In the genomic region with DNA sequence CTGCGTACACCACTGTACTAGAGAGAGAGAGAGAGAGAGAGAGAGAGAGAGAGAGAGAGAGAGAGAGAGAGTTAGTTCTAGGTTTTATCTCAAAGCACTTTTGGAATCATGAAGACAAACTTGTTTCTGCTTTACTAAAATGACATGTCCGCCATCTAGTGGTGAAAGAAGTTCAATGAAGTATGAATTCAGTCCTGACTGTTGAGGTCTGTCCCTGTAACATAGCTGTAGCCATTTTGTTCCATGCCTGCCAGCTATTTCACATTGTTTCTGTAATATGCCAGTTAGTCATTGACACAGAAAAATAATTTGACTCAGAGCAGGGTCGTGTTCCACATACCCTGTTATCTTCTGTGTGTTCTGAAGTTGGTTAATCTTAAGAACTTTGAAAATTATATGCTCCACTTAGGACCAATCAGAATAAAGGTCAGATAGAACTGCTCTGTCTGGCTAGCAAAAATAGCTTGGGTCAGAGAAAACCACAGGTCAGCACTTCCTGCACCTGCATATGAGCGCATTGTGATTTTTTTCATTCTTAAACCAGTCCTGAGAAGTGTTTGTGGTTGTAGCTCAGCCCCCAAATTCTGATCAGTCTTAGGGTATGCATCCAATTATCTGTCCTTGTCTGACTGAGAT, we compare ENCODE assay signal across 8 mouse cellular contexts. TPM values are rescaled to one million over a fixed set of nuclear protein-coding genes. Genes with fewer than 3 reads are reported as not detected.
DNase-seq lines count a peak whose midpoint lies in the region; ATAC-seq and TF ChIP-seq lines count a peak whose summit lies in the region.

No protein-coding gene starts in this region.

- H3K27me3 ChIP-seq in embryonic facial prominence, embryonic 14.5 days (replicated peaks; ENCODE audit: control insufficient read depth, insufficient read depth, low read length) = no peaks in the 10 kb centered on the region
- no peaks in the 10 kb centered on the region for H3K27me3 ChIP-seq in stomach, embryonic 16.5 days (ENCODE audit: control insufficient read depth, insufficient read depth, low read length)

- TF ChIP-seq CTCF in bone marrow, adult 2 months (IDR thresholded peaks at IDR 0.05; ENCODE audit: control insufficient read depth, insufficient read depth, low read length) = peak; percentile 33; the same call in 1 of the 2 replicates

- H3K4me2 ChIP-seq in embryonic facial prominence, embryonic 14.5 days (ENCODE audit: low read depth, low read length) = peak overlapping the region; percentile 79
- H3K4me2 ChIP-seq in stomach, embryonic 16.5 days (ENCODE audit: low read depth, low read length) = peak overlapping the region; percentile 88

- intact Hi-C loops in heart, postnatal 25 days (cut with DNase I) = loop anchor here (1.0 to 10.0 kb wide), 2 partner anchors 32 to 590 kb away; a partner anchor contains a TSS

- H3K27ac ChIP-seq in bone marrow, adult 2 months (ENCODE audit: control insufficient read depth, insufficient read depth, low read depth, low read length, poor library complexity) = no peak overlapping the region; the same call in 1 of the 2 replicates
- H3K27ac ChIP-seq in embryonic facial prominence, embryonic 14.5 days (replicated peaks; ENCODE audit: low read depth, low read length) = peak overlapping the region; percentile 62
- H3K27ac ChIP-seq in stomach, embryonic 16.5 days (ENCODE audit: low read length) = peak overlapping the region; percentile 71; the same call in 1 of the 2 replicates

- DNase-seq in heart, adult 11 months = peak; percentile 94
- no peak for DNase-seq in heart, postnatal 25 days (ENCODE audit: low spot score)
- DNase-seq in embryonic facial prominence, embryonic 14.5 days (ENCODE audit: low spot score) = peak; percentile 95
- peak; percentile 75 for DNase-seq in layer of hippocampus, adult 9-11 months

- ATAC-seq in embryonic facial prominence, embryonic 14.5 days (ENCODE audit: low read depth) = peak; percentile 38; the same call in 1 of the 2 replicates
- peak; percentile 40 to 58; a peak in 3 of 4 replicates for ATAC-seq in hematopoietic stem cell, adult 5-6 weeks (replicated peaks in 1 of 2; ENCODE audit: insufficient read depth in 1 of 2, low FRiP score in 2 of 2, low TSS enrichment in 1 of 2, low read depth in 1 of 2, poor library complexity in 2 of 2, severe bottlenecking in 2 of 2)
- ATAC-seq in megakaryocyte progenitor cell, adult 5-6 weeks (replicated peaks; ENCODE audit: poor library complexity) = peak; percentile 52
- ATAC-seq in stomach, embryonic 16.5 days (ENCODE audit: insufficient read depth, low FRiP score) = peak; percentile 20; the same call in 1 of the 2 replicates

- no peak overlapping the region for H3K4me3 ChIP-seq in bone marrow, adult 2 months (replicated peaks; ENCODE audit: control insufficient read depth, low read depth, low read length)
- peak overlapping the region; percentile 55; the same call in 1 of the 2 replicates for H3K4me3 ChIP-seq in embryonic facial prominence, embryonic 14.5 days (ENCODE audit: low read depth, low read length)
- H3K4me3 ChIP-seq in stomach, embryonic 16.5 days (replicated peaks; ENCODE audit: low read length) = no peak overlapping the region

- no peaks in the 10 kb centered on the region for H3K9me3 ChIP-seq in embryonic facial prominence, embryonic 14.5 days (ENCODE audit: control insufficient read depth, low read length)
- no peaks in the 10 kb centered on the region for H3K9me3 ChIP-seq in stomach, embryonic 16.5 days (replicated peaks; ENCODE audit: control insufficient read depth, low read length)

- no peak overlapping the region for H3K9ac ChIP-seq in embryonic facial prominence, embryonic 14.5 days (ENCODE audit: low read depth, low read length)
- H3K9ac ChIP-seq in stomach, embryonic 16.5 days (ENCODE audit: low read length) = no peak overlapping the region; the same call in 1 of the 2 replicates

- no peaks in the 10 kb centered on the region for H3K36me3 ChIP-seq in embryonic facial prominence, embryonic 14.5 days (ENCODE audit: control insufficient read depth, insufficient read depth, low read length)
- no peaks in the 10 kb centered on the region for H3K36me3 ChIP-seq in stomach, embryonic 16.5 days (ENCODE audit: control insufficient read depth, insufficient read depth, low read length)

- no peak for TF ChIP-seq POLR2A in bone marrow, adult 2 months (IDR thresholded peaks at IDR 0.05; ENCODE audit: borderline replicate concordance, control insufficient read depth, low read depth, low read length)

- under 1% methylated on average over 4 of the region's 4 CpGs for WGBS in bone marrow, adult 2 months
- 9% methylated on average over 4 of the region's 4 CpGs for WGBS in embryonic facial prominence, embryonic 14.5 days
- WGBS in stomach, embryonic 16.5 days = 14% methylated on average over 4 of the region's 4 CpGs

- H3K4me1 ChIP-seq in bone marrow, adult 2 months (ENCODE audit: control insufficient read depth, insufficient read depth, low read length) = no peaks in the 10 kb centered on the region; the same call in 1 of the 2 replicates
- peaks cover 7% of the 10 kb centered on the region for H3K4me1 ChIP-seq in embryonic facial prominence, embryonic 14.5 days (ENCODE audit: control insufficient read depth, insufficient read depth, low read length)
- peaks cover 13% of the 10 kb centered on the region for H3K4me1 ChIP-seq in stomach, embryonic 16.5 days (ENCODE audit: control insufficient read depth, insufficient read depth, low read length)

RNA-seq across cellular contexts. Expression of a gene that starts 0.8 kb away (rescaled TPM):
- 1 to 10 TPM; 4.6 to 4.7 TPM for total RNA-seq in heart, postnatal 25 days (2021)
- 3.3 and 4.0 TPM in 2 replicates for polyA plus RNA-seq in bone marrow, adult 2 months (2011; ENCODE audit: insufficient read depth, insufficient read length, low replicate concordance, missing spikeins)
- polyA plus RNA-seq in embryonic facial prominence, embryonic 14.5 days (2014; fragmentation: Nextera tagmentation; extraction: Ambion mirVana) = 3.1 and 4.0 TPM in 2 replicates
- total RNA-seq in hematopoietic stem cell, adult 5-6 weeks (2017) = 37.0 and 59.6 TPM in 2 replicates
- total RNA-seq in megakaryocyte progenitor cell, adult 5-6 weeks (2015) = 32.2 and 33.6 TPM in 2 replicates
- total RNA-seq in megakaryocyte progenitor cell, adult 5-6 weeks (2017) = 25.4 and 42.3 TPM in 2 replicates
- polyA plus RNA-seq in stomach, embryonic 16.5 days (2015; fragmentation: Nextera tagmentation; extraction: Ambion mirVana) = 5.8 and 6.6 TPM in 2 replicates

RNA-seq across cellular contexts. Expression of a gene that starts 32.2 kb away (rescaled TPM):
- total RNA-seq in heart, postnatal 25 days (2021) = 1 to 10 TPM; 3.2 TPM
- 1.7 and 2.6 TPM in 2 replicates for polyA plus RNA-seq in bone marrow, adult 2 months (2011; ENCODE audit: insufficient read depth, insufficient read length, low replicate concordance, missing spikeins)
- polyA plus RNA-seq in embryonic facial prominence, embryonic 14.5 days (2014; fragmentation: Nextera tagmentation; extraction: Ambion mirVana) = 23.1 and 24.6 TPM in 2 replicates
- 2.0 and 3.5 TPM in 2 replicates for total RNA-seq in hematopoietic stem cell, adult 5-6 weeks (2017)
- 4.3 TPM in 2 replicates for total RNA-seq in megakaryocyte progenitor cell, adult 5-6 weeks (2015)
- total RNA-seq in megakaryocyte progenitor cell, adult 5-6 weeks (2017) = 2.0 and 3.3 TPM in 2 replicates
- 19.0 and 21.3 TPM in 2 replicates for polyA plus RNA-seq in stomach, embryonic 16.5 days (2015; fragmentation: Nextera tagmentation; extraction: Ambion mirVana)

RNA-seq across cellular contexts. Expression of a gene that starts 45.8 kb away (rescaled TPM):
- total RNA-seq in heart, postnatal 25 days (2021) = 1 to 10 TPM; 2.3 to 2.4 TPM
- 2.7 and 6.8 TPM in 2 replicates for polyA plus RNA-seq in bone marrow, adult 2 months (2011; ENCODE audit: insufficient read depth, insufficient read length, low replicate concordance, missing spikeins)
- 7.3 and 10.4 TPM in 2 replicates for polyA plus RNA-seq in embryonic facial prominence, embryonic 14.5 days (2014; fragmentation: Nextera tagmentation; extraction: Ambion mirVana)
- total RNA-seq in hematopoietic stem cell, adult 5-6 weeks (2017) = 19.3 and 19.5 TPM in 2 replicates
- 14.5 and 18.7 TPM in 2 replicates for total RNA-seq in megakaryocyte progenitor cell, adult 5-6 weeks (2015)
- total RNA-seq in megakaryocyte progenitor cell, adult 5-6 weeks (2017) = 11.6 and 13.9 TPM in 2 replicates
- polyA plus RNA-seq in stomach, embryonic 16.5 days (2015; fragmentation: Nextera tagmentation; extraction: Ambion mirVana) = 13.8 and 14.3 TPM in 2 replicates
